Mouse (Mus musculus) testis, postnatal 14 days (tissue): ENCODE measurements around the gene Rnf130.

Source experiments
- DNase-seq: peaks from one replicate; pipeline ENCODE4 v3.0.0; 2021; ENCODE audit warnings: low spot score

Gene Rnf130

GRCm38 (mm10) chr11:50138206-50138822, 113.2 kb downstream of the Rnf130 start:
- DNase-seq: no peak

GRCm38 (mm10) chr11:50139571-50139970, 114.4 kb downstream of the Rnf130 start:
- no peak for DNase-seq

- DNase-seq: no peak
Observed at GRCm38 (mm10) chr11:50145529-50145928, 120.4 kb downstream of the Rnf130 start.

GRCm38 (mm10) chr11:50146121-50146520, 121.0 kb downstream of the Rnf130 start:
- no peak for DNase-seq

- peak; percentile 83 for DNase-seq
Observed at GRCm38 (mm10) chr11:50147267-50147957, 122.3 kb downstream of the Rnf130 start.

- DNase-seq: no peak
Observed at GRCm38 (mm10) chr11:50147958-50148476, 122.9 kb downstream of the Rnf130 start.

GRCm38 (mm10) chr11:50149200-50149599, 124.1 kb downstream of the Rnf130 start:
- DNase-seq: no peak

- no peak for DNase-seq
Observed at GRCm38 (mm10) chr11:50149603-50150150, 124.5 kb downstream of the Rnf130 start.

GRCm38 (mm10) chr11:50151374-50151773, 126.2 kb downstream of the Rnf130 start:
- no peak for DNase-seq

- DNase-seq: no peak
Observed at GRCm38 (mm10) chr11:50154166-50154565, 129.0 kb downstream of the Rnf130 start.
